Mouse (Mus musculus) mouse embryonic stem cell (cell line): ENCODE measurements at regions not wholly inside any gene's neighbourhood (a gene's known extent, or its start where the extent isn't known, plus 50 kb on each side); places are given as distances from the start of the nearest gene placed in this dataset.

ENCODE experiments used
- in situ Hi-C, 2 experiments: fragments of 300-500 bp; cut with MboI; formaldehyde crosslinking; loops; 1 replicate in 1 of 2; 3 replicates in 1 of 2; pipeline ENCODE4 v1.14.3; 2019 to 2020; ENCODE audit warnings: low sequenced_read_pairs in 2 of 2, low pct_unique_long_range_greater_than_20kb in 1 of 2, mixed read lengths in 1 of 2; ENCODE audit not compliant: unreplicated experiment in 1 of 2

DNA sequence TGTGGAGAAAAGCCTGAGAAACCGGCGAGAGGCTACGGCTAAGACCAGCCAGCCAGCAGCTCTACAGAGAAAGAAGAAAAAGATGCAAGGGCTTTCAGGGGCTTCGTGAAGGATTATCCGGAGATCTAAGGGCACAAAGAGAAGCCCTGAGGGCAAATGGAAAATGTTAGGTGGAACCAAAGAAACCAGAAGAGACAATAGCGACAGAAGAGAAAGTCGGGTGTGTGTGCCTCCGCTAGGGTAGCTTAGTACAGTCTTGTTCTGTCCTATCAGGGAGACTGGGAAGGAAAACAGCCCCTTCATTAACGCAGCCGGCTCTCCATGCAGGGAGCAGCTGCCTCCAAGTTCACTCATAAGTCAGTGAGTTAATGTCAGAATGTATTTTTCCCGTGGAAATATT is 255.1 kb downstream of the Epha4 start:
- in situ Hi-C loops = no loop called here

DNA sequence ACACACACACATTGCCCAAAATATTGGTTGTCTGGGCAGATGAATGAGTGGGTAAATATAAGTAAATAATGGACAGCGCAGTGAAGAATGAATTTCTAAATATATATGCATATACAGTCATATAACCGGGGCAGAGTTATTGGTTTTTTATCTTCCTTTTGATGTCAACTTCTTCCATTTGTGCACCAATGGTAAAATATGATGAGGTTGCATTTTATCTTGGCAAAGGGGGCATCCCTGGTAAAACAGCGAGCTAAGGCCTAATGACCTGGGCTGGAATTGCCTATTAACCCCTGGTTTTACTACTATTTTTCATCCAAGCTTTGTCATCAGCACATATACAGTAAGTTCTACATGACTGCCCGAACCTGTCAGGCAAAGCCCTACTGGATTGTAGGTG is 253.2 kb downstream of the Epha4 start:
- in situ Hi-C loops = no loop called here

DNA sequence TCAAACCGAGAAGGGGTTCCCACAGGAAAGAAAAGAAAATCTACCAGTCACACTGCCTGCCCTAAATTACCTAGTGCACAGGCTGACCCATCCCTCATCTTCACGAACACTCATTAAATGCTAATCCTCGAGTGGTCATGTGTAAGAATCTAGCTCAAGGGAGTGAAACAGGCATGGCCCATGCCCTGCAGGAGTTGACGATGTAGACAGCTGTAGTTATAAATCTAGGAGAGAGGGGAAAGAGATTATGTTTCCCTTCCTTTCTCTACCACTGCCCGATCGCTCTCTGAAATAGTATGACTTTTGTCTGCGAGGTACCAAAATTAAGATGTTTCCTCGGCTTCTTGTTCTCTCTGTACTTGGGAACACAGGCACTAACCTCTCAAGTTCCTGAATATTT is 249.2 kb downstream of the Epha4 start:
- in situ Hi-C loops = no loop called here

DNA sequence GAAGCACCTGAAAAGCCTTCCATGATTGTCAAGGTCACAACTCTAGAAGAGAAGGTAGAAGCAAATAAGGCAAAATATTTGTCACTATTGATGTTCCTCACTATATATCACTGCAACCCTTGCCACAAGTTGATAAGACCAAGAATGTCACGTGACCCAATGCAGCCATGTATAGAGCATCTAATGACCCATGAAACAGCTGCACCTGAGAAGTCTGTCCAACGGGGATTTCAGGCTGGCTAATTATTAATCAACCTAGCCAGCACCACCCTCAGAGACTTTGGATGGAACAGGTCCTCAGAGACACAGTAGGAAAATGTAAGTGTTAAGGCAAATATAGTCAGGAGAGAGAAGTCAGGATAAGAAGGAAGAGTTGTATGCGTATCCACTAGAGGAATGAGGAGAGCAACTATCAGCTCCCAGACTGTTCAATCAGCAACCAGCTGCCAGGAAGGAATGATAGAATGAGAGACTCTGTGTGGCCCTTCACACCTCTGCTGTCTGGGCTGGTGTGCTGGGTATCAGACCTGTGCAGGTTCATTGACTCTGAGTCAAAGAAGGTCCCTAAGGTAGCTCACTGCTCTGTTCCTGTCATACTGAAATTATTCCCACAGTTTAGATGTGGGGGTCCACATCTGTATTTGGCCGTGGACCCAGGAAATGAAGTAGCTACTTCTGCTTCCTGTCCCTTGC is 247.4 kb downstream of the Epha4 start:
- in situ Hi-C loops = no loop called here

DNA sequence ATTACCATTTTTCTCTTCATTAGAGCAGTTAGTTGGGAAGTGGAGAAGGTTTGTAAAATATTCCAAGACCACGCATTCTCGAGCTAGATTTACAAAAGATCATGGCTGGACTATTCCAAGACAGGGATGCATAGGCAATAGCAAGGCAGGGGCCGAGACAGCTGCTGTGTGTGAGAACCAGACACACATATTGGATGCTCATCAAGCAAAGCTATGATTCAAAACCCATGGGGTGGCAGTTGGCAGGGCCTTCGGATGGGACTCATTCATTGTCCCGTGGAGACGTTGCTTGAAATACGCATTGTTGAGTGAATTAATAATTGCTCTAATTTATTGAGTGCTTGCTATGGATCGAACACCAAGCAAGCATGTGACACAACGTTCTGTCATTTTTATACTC is 239.6 kb downstream of the Epha4 start:
- in situ Hi-C loops = no loop called here

DNA sequence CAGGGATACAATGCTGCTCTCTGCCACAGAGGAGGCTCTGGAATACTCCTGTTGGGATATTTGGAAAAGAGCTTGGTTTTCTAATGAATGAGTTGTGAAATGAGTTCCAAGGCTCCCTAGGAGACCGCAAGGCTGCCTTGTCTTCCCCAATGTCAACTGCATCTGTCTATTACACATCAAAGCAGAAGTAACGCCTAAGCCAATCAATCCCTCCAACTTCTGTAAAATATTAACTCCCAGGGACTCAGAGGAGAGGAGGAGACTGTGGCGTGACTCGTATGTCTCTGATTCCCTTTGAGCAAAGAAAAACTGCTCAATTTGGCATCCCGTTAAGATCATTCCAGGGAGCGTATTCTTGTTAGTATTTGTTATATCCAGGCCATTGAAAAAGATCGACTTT is 235.3 kb downstream of the Epha4 start:
- in situ Hi-C loops = no loop called here

DNA sequence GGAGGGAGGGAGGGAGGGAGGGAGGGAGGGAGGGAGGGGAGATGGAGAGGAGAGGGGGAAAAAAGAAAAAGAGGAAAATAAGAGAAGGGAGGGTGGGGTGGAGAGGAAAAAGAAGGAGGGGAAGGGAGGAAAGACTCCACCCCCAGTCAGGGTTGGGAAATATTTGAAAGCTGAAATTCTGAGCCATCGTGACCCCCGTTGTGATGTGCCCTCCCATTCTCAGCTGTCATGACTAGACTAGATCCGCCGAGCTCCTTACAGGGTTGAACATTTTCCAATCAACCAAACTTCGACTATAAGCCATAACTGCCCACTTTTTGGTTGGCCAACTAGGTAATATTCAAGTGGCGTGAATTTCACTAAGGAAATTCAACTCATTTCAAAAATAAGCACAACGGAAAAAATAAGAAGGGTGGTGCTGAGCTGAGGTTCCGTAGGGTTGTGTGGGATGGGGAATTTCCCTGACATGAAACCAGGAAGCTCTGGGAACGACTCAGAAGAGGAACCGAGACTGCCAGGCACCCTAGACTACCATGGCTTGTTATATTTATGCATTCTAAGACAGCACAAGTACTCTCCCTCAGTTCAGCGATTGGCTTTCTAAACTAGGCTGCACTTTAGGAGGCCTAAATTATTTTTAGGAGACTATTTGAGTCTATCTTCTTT is 234.4 kb downstream of the Epha4 start:
- in situ Hi-C loops = no loop called here

DNA sequence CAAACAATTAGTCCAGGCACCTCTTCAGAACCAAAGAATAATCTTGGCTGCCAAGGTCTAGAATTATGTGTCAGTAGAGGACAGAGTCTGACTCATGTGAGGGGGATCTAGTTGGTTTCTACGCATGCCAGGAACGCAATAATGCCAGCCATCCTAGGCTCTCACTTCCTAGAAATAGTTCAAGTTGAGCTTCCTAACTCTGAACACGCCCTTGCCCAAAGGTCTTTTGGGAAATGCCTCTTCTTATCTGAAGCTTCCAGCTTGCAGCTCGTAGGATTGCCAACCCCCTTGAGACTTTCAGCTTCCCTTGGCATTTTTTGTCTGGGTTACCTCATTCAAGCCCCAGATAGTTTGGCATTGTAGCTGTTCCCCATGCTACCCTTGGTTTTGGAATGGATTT is 233.1 kb downstream of the Epha4 start:
- in situ Hi-C loops = no loop called here

DNA sequence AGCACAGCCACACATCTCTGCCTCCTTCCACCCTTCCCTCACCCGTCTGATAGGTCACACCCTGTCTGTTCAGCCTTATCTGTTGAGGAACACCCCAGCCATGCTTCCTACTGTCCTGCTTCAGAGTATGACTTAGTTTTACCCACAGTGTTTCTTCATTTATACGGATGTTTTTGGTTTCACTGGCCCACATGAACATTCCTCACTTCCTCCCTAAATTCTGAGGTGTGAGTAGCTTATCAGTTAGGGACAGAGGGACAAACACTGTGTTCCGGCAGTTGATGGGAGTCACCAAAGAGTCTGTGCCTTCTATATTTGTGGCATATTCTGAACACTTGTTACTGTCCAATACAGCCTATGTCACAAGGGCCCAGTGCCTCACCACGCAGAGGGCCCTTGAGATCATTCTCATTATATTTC is 216.2 kb downstream of the Epha4 start:
- in situ Hi-C loops = no loop called here

DNA sequence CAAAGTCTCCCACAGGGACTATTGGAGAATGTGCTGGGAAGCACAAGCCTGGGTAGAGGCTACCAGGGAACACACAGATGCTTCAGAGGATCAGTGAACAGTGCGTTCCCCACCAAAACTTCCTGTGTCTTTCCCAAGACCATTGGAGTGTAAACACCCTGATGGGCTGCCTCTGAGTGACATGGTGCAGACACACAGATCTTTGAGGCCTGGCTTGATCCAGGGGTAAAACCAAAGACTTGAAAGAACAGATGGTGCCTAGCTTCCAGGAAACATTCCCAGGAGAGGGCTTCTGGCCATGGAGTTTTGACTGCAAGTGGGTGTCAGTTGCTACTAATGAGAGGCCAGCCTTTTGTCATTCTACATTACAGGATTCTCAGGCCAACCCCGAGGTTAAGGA is 214.1 kb downstream of the Epha4 start:
- in situ Hi-C loops = no loop called here

DNA sequence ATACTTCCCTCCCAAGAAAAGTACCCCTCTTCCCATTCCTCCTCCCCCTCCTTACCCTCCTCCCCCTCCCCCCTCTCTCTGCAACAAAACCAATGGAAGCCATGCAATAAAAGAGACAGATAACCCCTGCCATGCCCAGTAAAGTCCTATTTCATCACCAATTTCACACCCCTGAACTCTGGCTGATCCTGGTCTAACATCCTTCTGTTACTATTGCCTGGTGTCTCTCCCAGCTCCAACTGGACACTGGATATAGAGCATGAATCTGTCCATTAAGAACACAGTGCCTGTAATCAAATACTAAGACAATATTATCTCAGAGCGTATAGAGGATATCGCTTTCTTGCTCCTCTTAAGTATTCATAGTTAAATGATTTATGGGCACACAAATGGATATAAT is 210.1 kb downstream of the Epha4 start:
- in situ Hi-C loops = no loop called here

DNA sequence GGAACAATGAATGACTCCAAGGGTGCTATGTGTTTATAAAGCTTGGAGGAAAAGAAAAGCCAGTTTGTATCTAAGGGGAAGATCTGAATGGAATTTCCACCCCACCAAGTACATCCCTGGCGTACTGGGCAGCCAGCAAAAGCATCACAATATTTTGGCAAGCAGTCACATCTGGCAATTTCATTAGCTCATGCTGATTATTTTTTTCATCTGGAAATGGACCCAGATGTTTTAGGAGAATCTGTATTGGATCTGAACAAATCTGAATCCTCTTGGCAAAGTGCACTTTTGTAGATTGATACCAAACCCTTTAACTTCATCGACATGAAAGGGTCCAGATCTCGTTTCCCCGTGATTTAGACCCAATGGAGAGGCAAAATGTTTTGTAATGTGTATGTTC is 207.1 kb downstream of the Epha4 start:
- in situ Hi-C loops = no loop called here

DNA sequence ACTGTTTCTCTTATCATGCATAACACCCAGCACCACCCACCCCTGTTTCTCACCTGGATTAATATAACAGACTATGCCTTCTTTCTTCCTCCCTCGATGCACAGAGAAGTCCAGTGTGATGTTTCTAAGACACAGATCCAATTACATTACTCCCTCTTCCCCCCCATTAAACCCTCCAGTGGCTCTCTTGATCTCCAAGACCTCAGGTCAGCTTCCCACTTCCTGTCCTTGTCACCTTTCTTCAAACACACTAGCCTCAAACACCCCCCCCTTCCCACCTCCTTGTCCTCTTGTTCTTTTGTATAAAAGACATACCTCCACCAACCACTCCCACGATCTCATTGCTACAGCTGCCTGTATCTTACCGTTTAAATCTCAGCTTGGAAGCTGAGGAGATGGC is 201.8 kb downstream of the Epha4 start:
- in situ Hi-C loops = no loop called here

DNA sequence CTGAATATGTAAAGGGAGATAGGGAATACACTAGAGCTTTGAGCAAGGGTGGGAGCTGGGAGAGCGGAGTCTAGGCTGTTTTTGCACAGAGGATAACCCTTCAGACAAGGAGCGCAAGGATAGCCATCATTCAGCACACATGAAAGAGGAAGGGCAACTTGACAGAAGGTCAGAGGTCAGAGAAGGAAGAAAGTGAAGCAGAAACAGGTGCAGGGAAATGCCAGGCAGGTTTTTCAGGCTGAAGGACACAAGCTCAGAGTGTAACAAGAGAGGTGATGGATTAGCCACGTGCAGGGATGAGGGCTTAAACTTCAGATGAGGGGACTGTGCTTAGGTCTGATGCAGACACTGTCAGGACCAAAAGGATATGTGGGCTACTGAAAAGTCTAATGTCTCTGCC is 199.5 kb downstream of the Epha4 start:
- in situ Hi-C loops = no loop called here

DNA sequence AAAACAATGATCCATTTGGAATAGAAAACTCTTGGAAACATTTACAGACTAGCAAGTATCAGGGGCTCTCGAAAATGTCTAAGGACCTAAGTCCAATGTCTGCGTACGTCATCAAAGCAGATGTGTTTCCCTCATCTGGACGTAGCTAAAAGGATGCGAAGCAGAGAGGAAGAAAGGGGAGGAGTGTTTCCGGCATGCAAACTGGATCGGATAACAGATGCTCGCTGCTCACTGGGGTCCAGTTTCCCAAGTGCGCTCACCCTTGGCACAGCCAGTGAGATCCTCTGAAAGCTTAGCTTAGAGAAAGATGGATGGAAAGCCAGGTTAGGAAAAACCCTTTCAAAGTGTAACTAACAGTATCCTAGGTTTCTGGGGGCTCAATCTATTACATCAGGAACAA is 198.7 kb downstream of the Epha4 start:
- in situ Hi-C loops = no loop called here
